Mouse (Mus musculus): ENCODE measurements around the gene Plg. TPM values are rescaled to one million over a fixed set of nuclear protein-coding genes. Genes with fewer than 3 reads are reported as not detected.

Plg gene
- 0.04 and 0.20 TPM in 2 replicates for polyA plus RNA-seq (2012; rRNA removed)
- polyA plus RNA-seq (2014; fragmentation: Nextera tagmentation; extraction: Ambion mirVana): not detected in 2 replicates

GRCm38 (mm10) chr17:12377981-12378705, at the start of gene Plg:
Plg (plus strand) TSS chr17:12378608.
- no peak for TF ChIP-seq POLR2A (IDR thresholded peaks at IDR 0.05; ENCODE audit: borderline replicate concordance, extremely low read depth, insufficient read depth, insufficient read length)
- DNase-seq (ENCODE audit: low spot score) (no peak), ATAC-seq (ENCODE audit: low FRiP score, low read depth) (no peak)
- Histone ChIP-seq H3K4me2 (replicated peaks; ENCODE audit: low read depth, low read length, severe bottlenecking) (no peak within 1 kb of the TSS), H3K9ac (ENCODE audit: low read depth, low read length, severe bottlenecking) (no peak within 1 kb of the TSS), H3K4me3 (replicated peaks; ENCODE audit: low read length) (no peak within 1 kb of the TSS), H3K36me3 (ENCODE audit: control insufficient read depth, insufficient read depth, low read length) (no peaks in the 10 kb centered on the region), H3K27me3 (ENCODE audit: control insufficient read depth, insufficient read depth, low read length) (no peaks in the 10 kb centered on the region), H3K27ac (replicated peaks; ENCODE audit: low read depth, low read length) (no peak within 1 kb of the TSS), H3K4me1 (ENCODE audit: control insufficient read depth, insufficient read depth, low read length) (no peaks in the 10 kb centered on the region), H3K9me3 (ENCODE audit: control insufficient read depth, low read length) (no peaks in the 10 kb centered on the region)
- 89% methylated on average over 11 of the region's 11 CpGs for WGBS

GRCm38 (mm10) chr17:12335115-12335514, 43.3 kb upstream of the Plg start:
- no peak for TF ChIP-seq POLR2A (IDR thresholded peaks at IDR 0.05; ENCODE audit: borderline replicate concordance, extremely low read depth, insufficient read depth, insufficient read length)
- no peak overlapping the region for H3K9ac ChIP-seq (ENCODE audit: low read depth, low read length, severe bottlenecking)
- no peak for DNase-seq (ENCODE audit: low spot score)
- no peaks in the 10 kb centered on the region for H3K36me3 ChIP-seq (ENCODE audit: control insufficient read depth, insufficient read depth, low read length)
- no peak overlapping the region for H3K4me3 ChIP-seq (replicated peaks; ENCODE audit: low read length)
- H3K27me3 ChIP-seq (ENCODE audit: control insufficient read depth, insufficient read depth, low read length): no peaks in the 10 kb centered on the region
- 67% methylated on average over 6 of the region's 6 CpGs for WGBS
- ATAC-seq (ENCODE audit: low FRiP score, low read depth): no peak
- H3K4me2 ChIP-seq (replicated peaks; ENCODE audit: low read depth, low read length, severe bottlenecking): no peak overlapping the region
- no peak overlapping the region for H3K27ac ChIP-seq (replicated peaks; ENCODE audit: low read depth, low read length)
- no peaks in the 10 kb centered on the region for H3K9me3 ChIP-seq (ENCODE audit: control insufficient read depth, low read length)
- H3K4me1 ChIP-seq (ENCODE audit: control insufficient read depth, insufficient read depth, low read length): no peaks in the 10 kb centered on the region

- Histone ChIP-seq H3K27me3 (ENCODE audit: control insufficient read depth, insufficient read depth, low read length) (no peaks in the 10 kb centered on the region), H3K9ac (ENCODE audit: low read depth, low read length, severe bottlenecking) (no peak overlapping the region), H3K4me2 (replicated peaks; ENCODE audit: low read depth, low read length, severe bottlenecking) (no peak overlapping the region), H3K4me1 (ENCODE audit: control insufficient read depth, insufficient read depth, low read length) (no peaks in the 10 kb centered on the region), H3K27ac (replicated peaks; ENCODE audit: low read depth, low read length) (no peak overlapping the region), H3K9me3 (ENCODE audit: control insufficient read depth, low read length) (no peaks in the 10 kb centered on the region), H3K4me3 (replicated peaks; ENCODE audit: low read length) (no peak overlapping the region), H3K36me3 (ENCODE audit: control insufficient read depth, insufficient read depth, low read length) (no peaks in the 10 kb centered on the region)
- TF ChIP-seq POLR2A (IDR thresholded peaks at IDR 0.05; ENCODE audit: borderline replicate concordance, extremely low read depth, insufficient read depth, insufficient read length): no peak
- DNase-seq (ENCODE audit: low spot score): no peak
- ATAC-seq (ENCODE audit: low FRiP score, low read depth): no peak
- 81% methylated on average over 19 of the region's 19 CpGs for WGBS
Observed at GRCm38 (mm10) chr17:12336073-12336868, 42.1 kb upstream of the Plg start.

GRCm38 (mm10) chr17:12337156-12337555, 41.3 kb upstream of the Plg start:
- Histone ChIP-seq H3K36me3 (ENCODE audit: control insufficient read depth, insufficient read depth, low read length) (no peaks in the 10 kb centered on the region), H3K9me3 (ENCODE audit: control insufficient read depth, low read length) (no peaks in the 10 kb centered on the region), H3K9ac (ENCODE audit: low read depth, low read length, severe bottlenecking) (no peak overlapping the region), H3K4me2 (replicated peaks; ENCODE audit: low read depth, low read length, severe bottlenecking) (no peak overlapping the region), H3K4me1 (ENCODE audit: control insufficient read depth, insufficient read depth, low read length) (no peaks in the 10 kb centered on the region), H3K4me3 (replicated peaks; ENCODE audit: low read length) (no peak overlapping the region), H3K27ac (replicated peaks; ENCODE audit: low read depth, low read length) (no peak overlapping the region), H3K27me3 (ENCODE audit: control insufficient read depth, insufficient read depth, low read length) (no peaks in the 10 kb centered on the region)
- DNase-seq (ENCODE audit: low spot score): no peak
- no peak for ATAC-seq (ENCODE audit: low FRiP score, low read depth)
- 75% methylated on average over 4 of the region's 4 CpGs for WGBS
- TF ChIP-seq POLR2A (IDR thresholded peaks at IDR 0.05; ENCODE audit: borderline replicate concordance, extremely low read depth, insufficient read depth, insufficient read length): no peak

- DNase-seq (ENCODE audit: low spot score) (peak; percentile 45), ATAC-seq (ENCODE audit: low FRiP score, low read depth) (no peak)
- WGBS: 78% methylated on average over 9 of the region's 9 CpGs
- Histone ChIP-seq H3K36me3 (ENCODE audit: control insufficient read depth, insufficient read depth, low read length) (no peaks in the 10 kb centered on the region), H3K9me3 (ENCODE audit: control insufficient read depth, low read length) (no peaks in the 10 kb centered on the region), H3K4me1 (ENCODE audit: control insufficient read depth, insufficient read depth, low read length) (no peaks in the 10 kb centered on the region), H3K4me2 (replicated peaks; ENCODE audit: low read depth, low read length, severe bottlenecking) (no peak overlapping the region), H3K27ac (replicated peaks; ENCODE audit: low read depth, low read length) (no peak overlapping the region), H3K4me3 (replicated peaks; ENCODE audit: low read length) (no peak overlapping the region), H3K27me3 (ENCODE audit: control insufficient read depth, insufficient read depth, low read length) (no peaks in the 10 kb centered on the region), H3K9ac (ENCODE audit: low read depth, low read length, severe bottlenecking) (no peak overlapping the region)
- no peak for TF ChIP-seq POLR2A (IDR thresholded peaks at IDR 0.05; ENCODE audit: borderline replicate concordance, extremely low read depth, insufficient read depth, insufficient read length)
Observed at GRCm38 (mm10) chr17:12343702-12344376, 34.6 kb upstream of the Plg start.

All from limb, embryonic 14.5 days (tissue).